Mouse (Mus musculus): ENCODE data around the gene Ckb.

DNA sequence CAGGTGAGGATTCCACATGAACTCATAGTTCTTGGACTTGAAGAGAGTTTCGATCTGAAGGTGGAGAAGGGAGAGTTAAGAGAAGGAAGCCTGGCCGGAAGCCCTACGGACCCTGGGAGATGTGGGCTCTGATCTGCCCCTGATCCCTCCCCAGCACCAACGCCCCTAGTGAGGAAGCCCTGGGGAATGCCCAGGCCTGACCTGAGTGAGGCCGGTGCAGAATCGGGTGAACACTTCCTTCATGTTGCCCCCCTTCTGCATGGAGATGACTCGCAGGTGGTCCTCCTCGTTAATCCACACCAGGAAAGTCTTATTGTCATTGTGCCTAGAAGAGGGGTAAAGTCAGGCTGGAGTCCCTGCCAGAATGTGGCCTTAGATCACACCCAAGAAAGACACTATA, 2.2 kb downstream of the Ckb start:
- TF ChIP-seq POLR2A (IDR thresholded peaks at IDR 0.05; ENCODE audit: insufficient read depth, low read depth, low read length) (no peak; the same call in 1 of the 2 replicates), CTCF (IDR thresholded peaks at IDR 0.05; ENCODE audit: insufficient read depth, low read depth, low read length) (no peak)
